ENCODE assay signal across 8 mouse cellular contexts in genomic region chr19:6061021-6061533, GRCm38 (mm10). TPM values are rescaled to one million over a fixed set of nuclear protein-coding genes. Genes with fewer than 3 reads are reported as not detected.
DNase-seq lines count a peak whose midpoint lies in the region; ATAC-seq and TF ChIP-seq lines count a peak whose summit lies in the region.

TSS of gene Znhit2 (plus strand) at chr19:6061192.

- TF ChIP-seq POLR2A in testis, adult 2 months (IDR thresholded peaks at IDR 0.05; ENCODE audit: control insufficient read depth, low read depth, low read length): peak; percentile 84

- under 1% methylated on average over 58 of the region's 58 CpGs for WGBS in forebrain, embryonic 10.5 days
- 0% methylated on average over 58 of the region's 58 CpGs for WGBS in heart, embryonic 15.5 days
- WGBS in liver, embryonic 14.5 days (ENCODE audit: insufficient replicate concordance): under 1% methylated on average over 58 of the region's 58 CpGs
- WGBS in neural tube, embryonic 11.5 days: under 1% methylated on average over 58 of the region's 58 CpGs

- peak within 1 kb of the TSS; percentile 70 for H3K4me3 ChIP-seq in forebrain, embryonic 10.5 days
- H3K4me3 ChIP-seq in heart, embryonic 15.5 days: peak within 1 kb of the TSS; percentile 62
- peak within 1 kb of the TSS; percentile 66 to 97 for H3K4me3 ChIP-seq in liver, embryonic 14.5 days (ENCODE audit: insufficient read depth in 1 of 2, low read depth in 2 of 2, low read length in 2 of 2)
- peak within 1 kb of the TSS; percentile 92 for H3K4me3 ChIP-seq in neural tube, embryonic 11.5 days (ENCODE audit: low read depth, low read length)
- peak within 1 kb of the TSS; percentile 94 for H3K4me3 ChIP-seq in testis, adult 2 months (ENCODE audit: control insufficient read depth, low read depth, low read length)

- ATAC-seq in heart, embryonic 15.5 days (replicated peaks; ENCODE audit: insufficient number of reproducible peaks, insufficient read depth, low FRiP score, low read depth): peak; percentile 76
- peak; percentile 69 for ATAC-seq in liver, embryonic 14.5 days (ENCODE audit: insufficient read depth)
- peak; percentile 45; the same call in 1 of the 2 replicates for ATAC-seq in neural tube, embryonic 11.5 days (ENCODE audit: insufficient read depth, low FRiP score, low TSS enrichment)

- peak within 1 kb of the TSS; percentile 92 for H3K27ac ChIP-seq in forebrain, embryonic 10.5 days
- peak within 1 kb of the TSS; percentile 88 for H3K27ac ChIP-seq in heart, embryonic 15.5 days
- H3K27ac ChIP-seq in liver, embryonic 14.5 days: peak within 1 kb of the TSS; percentile 94
- peak within 1 kb of the TSS; percentile 93 for H3K27ac ChIP-seq in neural tube, embryonic 11.5 days (ENCODE audit: low read depth, low read length)
- H3K27ac ChIP-seq in testis, adult 2 months (ENCODE audit: control insufficient read depth, insufficient read depth, low read depth, low read length): peak within 1 kb of the TSS; percentile 95

- peak; percentile 31 for TF ChIP-seq CTCF in liver, embryonic 14.5 days (IDR thresholded peaks at IDR 0.05; ENCODE audit: low read depth)
- TF ChIP-seq CTCF in testis, adult 2 months (IDR thresholded peaks at IDR 0.05; ENCODE audit: control insufficient read depth, insufficient read depth, insufficient replicate concordance, low read depth, low read length): no peak

- peaks cover 40% of the 10 kb centered on the region for H3K36me3 ChIP-seq in forebrain, embryonic 10.5 days (replicated peaks)
- H3K36me3 ChIP-seq in heart, embryonic 15.5 days: peaks cover 14% of the 10 kb centered on the region
- H3K36me3 ChIP-seq in liver, embryonic 14.5 days (replicated peaks; ENCODE audit: control insufficient read depth, insufficient read depth, low read depth): peaks cover 24% of the 10 kb centered on the region
- peaks cover 2% of the 10 kb centered on the region; the same call in 1 of the 2 replicates for H3K36me3 ChIP-seq in neural tube, embryonic 11.5 days (ENCODE audit: control insufficient read depth, insufficient read depth, low read length)
- no peaks in the 10 kb centered on the region for H3K36me3 ChIP-seq in testis, adult 2 months (ENCODE audit: control insufficient read depth, insufficient read depth, low read length)

- peak within 1 kb of the TSS; percentile 89 for H3K4me2 ChIP-seq in heart, embryonic 15.5 days
- peak within 1 kb of the TSS; percentile 86 for H3K4me2 ChIP-seq in liver, embryonic 14.5 days (ENCODE audit: low read depth)
- H3K4me2 ChIP-seq in neural tube, embryonic 11.5 days (ENCODE audit: low read depth): peak within 1 kb of the TSS; percentile 100

- H3K9me3 ChIP-seq in forebrain, embryonic 10.5 days: no peaks in the 10 kb centered on the region
- no peaks in the 10 kb centered on the region for H3K9me3 ChIP-seq in heart, embryonic 15.5 days (replicated peaks)
- H3K9me3 ChIP-seq in liver, embryonic 14.5 days (ENCODE audit: control insufficient read depth, low read length): no peaks in the 10 kb centered on the region
- H3K9me3 ChIP-seq in neural tube, embryonic 11.5 days (ENCODE audit: control insufficient read depth, low read length): no peaks in the 10 kb centered on the region

- peak; percentile 92 to 95 for DNase-seq in CD8-positive naive resting alpha-beta T cell, adult 2 months (ENCODE audit: low read depth in 2 of 2, low spot score in 2 of 2)
- peak; percentile 87 for DNase-seq in c-Kit-negative CD71-positive TER-119-positive erythroid progenitor cells, embryonic 14.5 days (ENCODE audit: low read depth, low spot score)
- DNase-seq in forebrain, embryonic 10.5 days (ENCODE audit: extremely low spot score, low spot score): peak; percentile 94
- DNase-seq in kidney, postnatal 25 days: peak; percentile 97
- peak; percentile 91 for DNase-seq in liver, embryonic 14.5 days (ENCODE audit: low read depth in 3 of 3, low spot score in 3 of 3)
- peak; percentile 91 for DNase-seq in neural tube, embryonic 11.5 days (ENCODE audit: low spot score)

- peak; percentile 14; the same call in 1 of the 2 replicates for TF ChIP-seq EP300 in liver, embryonic 14.5 days (IDR thresholded peaks at IDR 0.05; ENCODE audit: low read depth)

- peaks cover 54% of the 10 kb centered on the region for H3K4me1 ChIP-seq in forebrain, embryonic 10.5 days
- peaks cover 35% of the 10 kb centered on the region for H3K4me1 ChIP-seq in heart, embryonic 15.5 days (replicated peaks)
- H3K4me1 ChIP-seq in liver, embryonic 14.5 days (replicated peaks; ENCODE audit: control insufficient read depth in 2 of 2, insufficient read depth in 2 of 2, low read length in 1 of 2): peaks cover 22 to 24% of the 10 kb centered on the region in 2 experiments
- H3K4me1 ChIP-seq in neural tube, embryonic 11.5 days (ENCODE audit: control insufficient read depth, insufficient read depth, low read length): peaks cover 22% of the 10 kb centered on the region
- H3K4me1 ChIP-seq in testis, adult 2 months (ENCODE audit: control insufficient read depth, insufficient read depth, low read length): peaks cover 9% of the 10 kb centered on the region

- no peaks in the 10 kb centered on the region for H3K27me3 ChIP-seq in forebrain, embryonic 10.5 days (ENCODE audit: poor library complexity, severe bottlenecking)
- H3K27me3 ChIP-seq in heart, embryonic 15.5 days: no peaks in the 10 kb centered on the region
- no peaks in the 10 kb centered on the region for H3K27me3 ChIP-seq in liver, embryonic 14.5 days (ENCODE audit: control insufficient read depth, insufficient read depth, low read length)
- H3K27me3 ChIP-seq in neural tube, embryonic 11.5 days (ENCODE audit: control insufficient read depth, insufficient read depth, low read length): no peaks in the 10 kb centered on the region
- no peaks in the 10 kb centered on the region for H3K27me3 ChIP-seq in testis, adult 2 months (ENCODE audit: control insufficient read depth, insufficient read depth, low read length)

- peak within 1 kb of the TSS; percentile 81 for H3K9ac ChIP-seq in heart, embryonic 15.5 days
- peak within 1 kb of the TSS; percentile 92 for H3K9ac ChIP-seq in liver, embryonic 14.5 days (replicated peaks)
- H3K9ac ChIP-seq in neural tube, embryonic 11.5 days (ENCODE audit: low read length): peak within 1 kb of the TSS; percentile 96

RNA-seq across cellular contexts. Expression of gene Znhit2, which starts in this region (rescaled TPM):
- polyA plus RNA-seq in forebrain, embryonic 10.5 days (2016; fragmentation: Nextera tagmentation; extraction: Ambion mirVana): 35.1 and 38.7 TPM in 2 replicates
- 19.3 and 25.6 TPM in 2 replicates for polyA plus RNA-seq in heart, embryonic 15.5 days (2015; fragmentation: Nextera tagmentation; extraction: Ambion mirVana)
- 15.8 and 17.9 TPM in 2 replicates for polyA plus RNA-seq in liver, embryonic 14.5 days (2012; rRNA removed)
- 19.3 and 20.4 TPM in 2 replicates for polyA plus RNA-seq in liver, embryonic 14.5 days (2014; fragmentation: Nextera tagmentation; extraction: Ambion mirVana)
- polyA plus RNA-seq in neural tube, embryonic 11.5 days (2014; fragmentation: Nextera tagmentation; extraction: Ambion mirVana): 36.7 and 40.0 TPM in 2 replicates
- 742 and 891 TPM in 2 replicates for polyA plus RNA-seq in testis, adult 2 months (2012; rRNA removed)

Comparison
In these comparisons a context has a peak if more than half of its experiments do, and no peak if none do; other contexts are left out.
1. Peak in every context shown above with its lines: DNase-seq, ATAC-seq, H3K4me3 ChIP-seq and H3K27ac ChIP-seq.
2. RNA of gene Znhit2 (polyA plus RNA-seq): 742 to 891 TPM in testis, adult 2 months; 36.7 to 40.0 TPM in neural tube, embryonic 11.5 days, 35.1 to 38.7 TPM in forebrain, embryonic 10.5 days, 15.8 to 20.4 TPM in liver, embryonic 14.5 days and 19.3 to 25.6 TPM in heart, embryonic 15.5 days; every median in the first group is over 10 times any median in the second.